Mouse (Mus musculus) embryonic facial prominence, embryonic 11.5 days (tissue): ENCODE results near the gene Cenpq. TPM values are rescaled to one million over a fixed set of nuclear protein-coding genes. Genes with fewer than 3 reads are reported as not detected.

Experiments used
- ATAC-seq: fragments of 200-750 bp; cut with Nextera tagmentation; replicated peaks from 2 replicates; pipeline ENCODE4 v1.8.0; 2017; ENCODE audit warnings: low read depth; ENCODE audit not compliant: insufficient number of reproducible peaks, low FRiP score, low TSS enrichment
- DNase-seq: peaks from one replicate; pipeline ENCODE4 v3.0.0-alpha.2; 2015; ENCODE audit warnings: low spot score
- H3K27ac ChIP-seq: fragments of 300-500 bp; sonication (generic); replicated peaks from 2 replicates; pipeline ENCODE4 v1.5.1; 2014; ENCODE audit warnings: mild to moderate bottlenecking, low read depth, low read length, control low read depth
- H3K27me3 ChIP-seq: fragments of 300-500 bp; sonication (generic); 2 replicates; pipeline ENCODE4 v1.6.1; 2014; ENCODE audit warnings: mild to moderate bottlenecking, low read length, moderate library complexity, mixed read lengths; ENCODE audit not compliant: control insufficient read depth, insufficient read depth
- H3K36me3 ChIP-seq: fragments of 300-500 bp; sonication (generic); replicated peaks from 2 replicates; pipeline ENCODE4 v1.6.1; 2014; ENCODE audit warnings: low read depth, mild to moderate bottlenecking, low read length, moderate library complexity, mixed read lengths; ENCODE audit not compliant: control insufficient read depth, insufficient read depth
- H3K4me1 ChIP-seq: fragments of 300-500 bp; sonication (generic); 2 replicates; pipeline ENCODE4 v1.6.1; 2014; ENCODE audit warnings: low read length, mixed read lengths; ENCODE audit not compliant: control insufficient read depth, insufficient read depth
- H3K4me2 ChIP-seq: fragments of 300-500 bp; sonication (generic); 2 replicates; pipeline ENCODE4 v1.6.1; 2014; ENCODE audit warnings: low read depth, mild to moderate bottlenecking, control low read depth, low read length, moderate library complexity
- H3K4me3 ChIP-seq: fragments of 300-500 bp; sonication (generic); 2 replicates; pipeline ENCODE4 v1.5.1; 2014; ENCODE audit warnings: low read depth, low read length, control low read depth
- H3K9ac ChIP-seq: fragments of 300-500 bp; sonication (generic); replicated peaks from 2 replicates; pipeline ENCODE4 v1.6.1; 2014; ENCODE audit warnings: mild to moderate bottlenecking, control low read depth, low read length
- H3K9me3 ChIP-seq: fragments of 300-500 bp; sonication (generic); replicated peaks from 2 replicates; pipeline ENCODE4 v1.6.1; 2016; ENCODE audit warnings: mild to moderate bottlenecking, low read length, inconsistent platforms, mixed read lengths; ENCODE audit not compliant: control insufficient read depth
- WGBS: fragments of 180-500 bp; shearing (Covaris S2); extraction: QIAGEN DNeasy Blood & Tissue Kit; methylation state at CpG from one replicate; pipeline ENCODE4 v1.1.7; 2014; 5-methylcytosine and 5-hydroxymethylcytosine counted together
- polyA plus RNA-seq: library from polyadenylated mRNA; unstranded; fragments of >200 nt; fragmentation: Nextera tagmentation; extraction: Ambion mirVana; gene quantifications from 2 replicates; pipeline ENCODE4 v1.2.1, GENCODE M21; 2014

Gene Cenpq
- polyA plus RNA-seq, 1 experiment from 2014 or later, result 52.9 TPM

DNA sequence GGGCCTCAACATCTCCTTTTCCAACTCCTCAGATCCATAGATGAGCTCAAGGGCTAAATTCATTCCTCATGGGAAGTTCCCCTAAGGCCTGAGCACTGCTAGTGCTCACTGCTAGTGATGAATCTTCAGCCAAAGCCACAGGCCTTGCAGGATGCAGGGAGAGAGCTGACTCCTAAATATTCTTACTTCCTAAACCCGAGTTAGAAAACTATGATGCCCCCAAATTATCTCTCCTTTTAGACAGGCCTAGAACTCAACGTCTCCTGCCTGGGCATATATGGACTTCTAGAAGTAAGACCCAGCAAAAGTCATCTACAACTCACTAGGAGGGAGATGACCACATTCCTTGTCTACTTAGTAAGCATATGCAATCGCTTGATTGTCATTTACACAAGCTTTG lies 57.1 kb downstream of the Cenpq start:
- no peak overlapping the region for H3K4me2 ChIP-seq
- no peaks in the 10 kb centered on the region for H3K9me3 ChIP-seq
- H3K36me3 ChIP-seq, result no peaks in the 10 kb centered on the region
- H3K27me3 ChIP-seq, result no peaks in the 10 kb centered on the region
- H3K9ac ChIP-seq, result no peak overlapping the region
- no peak overlapping the region for H3K27ac ChIP-seq
- no peak for DNase-seq
- H3K4me1 ChIP-seq, result no peaks in the 10 kb centered on the region
- no peak for ATAC-seq
- WGBS, result 38% methylated on average over 3 of the region's 3 CpGs
- no peak overlapping the region for H3K4me3 ChIP-seq

DNA sequence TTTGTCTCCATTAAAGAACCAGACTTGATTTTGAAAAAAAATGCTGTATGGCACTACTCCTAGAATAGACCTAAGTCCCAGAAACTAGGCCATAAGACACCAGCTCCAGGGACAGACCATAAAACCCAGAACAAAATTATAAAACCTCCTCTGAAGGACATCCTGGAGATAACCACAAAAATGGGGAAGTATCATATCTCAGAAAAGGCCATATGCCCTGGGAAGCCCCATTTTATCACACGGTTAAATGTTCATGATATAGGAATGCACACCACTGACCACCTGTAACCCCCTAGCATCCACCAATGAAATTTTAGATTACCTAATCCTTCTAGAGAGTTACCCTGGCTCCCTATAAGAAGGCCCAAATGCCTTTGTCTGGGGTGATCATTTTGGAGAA lies 59.3 kb downstream of the Cenpq start:
- DNase-seq, result no peak
- no peaks in the 10 kb centered on the region for H3K36me3 ChIP-seq

DNA sequence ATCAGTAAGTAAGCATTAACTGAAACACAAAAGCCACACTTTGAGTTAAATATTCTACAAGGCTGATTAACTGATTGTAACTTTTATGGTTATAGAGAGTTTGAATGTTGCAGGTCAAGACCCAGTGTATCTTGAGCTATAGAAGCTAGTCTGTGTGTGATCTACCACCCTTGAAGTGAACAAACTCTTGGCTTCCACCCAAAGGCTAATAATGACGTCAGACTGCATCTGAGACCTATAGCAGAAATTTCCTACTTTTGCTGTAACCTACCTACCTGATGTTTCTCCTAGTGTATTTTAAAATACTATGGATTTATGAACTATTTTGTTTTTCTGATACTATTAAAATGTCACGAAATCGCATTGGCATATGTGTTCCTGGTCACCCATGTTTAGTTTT lies 60.1 kb downstream of the Cenpq start:
- H3K27me3 ChIP-seq, result no peaks in the 10 kb centered on the region
- DNase-seq (no peak), ATAC-seq (no peak)
- H3K9ac ChIP-seq, result no peak overlapping the region
- 89% methylated on average over 3 of the region's 3 CpGs for WGBS
- no peaks in the 10 kb centered on the region for H3K4me1 ChIP-seq
- H3K36me3 ChIP-seq, result no peaks in the 10 kb centered on the region
- H3K4me2 ChIP-seq, result no peak overlapping the region
- no peaks in the 10 kb centered on the region for H3K9me3 ChIP-seq
- no peak overlapping the region for H3K27ac ChIP-seq
- H3K4me3 ChIP-seq, result no peak overlapping the region

More for the DNA sequence above, 59.3 kb downstream of the Cenpq start:
- H3K4me3 ChIP-seq, result no peak overlapping the region
- no peak overlapping the region for H3K9ac ChIP-seq
- no peaks in the 10 kb centered on the region for H3K27me3 ChIP-seq
- ATAC-seq, result no peak
- H3K27ac ChIP-seq, result no peak overlapping the region
- no peaks in the 10 kb centered on the region for H3K9me3 ChIP-seq
- 94% methylated on average over 1 of the region's 1 CpGs for WGBS
- H3K4me2 ChIP-seq, result no peak overlapping the region
- no peaks in the 10 kb centered on the region for H3K4me1 ChIP-seq

DNA sequence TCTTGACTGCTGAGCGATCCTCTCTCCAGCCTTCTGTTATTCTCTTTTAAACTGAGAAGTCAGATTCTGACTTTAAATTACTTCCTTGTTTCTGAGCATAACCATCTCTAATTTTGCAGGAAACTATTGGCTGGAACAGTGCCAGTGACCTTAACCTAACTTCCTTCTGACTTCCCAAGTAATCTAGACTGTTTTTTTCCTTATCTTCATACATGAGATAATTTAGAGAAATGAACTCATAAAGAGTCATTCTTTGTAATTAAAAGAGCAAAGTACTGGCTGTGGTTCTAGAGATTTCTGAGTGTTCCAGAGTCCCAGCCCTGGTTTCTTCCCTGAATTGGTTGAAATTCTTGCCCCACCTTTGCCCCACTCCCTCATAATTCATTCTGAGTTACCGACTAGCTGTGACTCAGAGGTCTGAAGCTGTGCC lies 61.2 kb downstream of the Cenpq start:
- H3K4me3 ChIP-seq, result no peak overlapping the region
- H3K27me3 ChIP-seq, result no peaks in the 10 kb centered on the region
- no peak overlapping the region for H3K27ac ChIP-seq
- H3K4me2 ChIP-seq, result no peak overlapping the region
- no peaks in the 10 kb centered on the region for H3K9me3 ChIP-seq
- H3K9ac ChIP-seq, result no peak overlapping the region
- H3K36me3 ChIP-seq, result no peaks in the 10 kb centered on the region
- no peak for DNase-seq
- H3K4me1 ChIP-seq, result no peaks in the 10 kb centered on the region
- no peak for ATAC-seq
- 53% methylated on average over 2 of the region's 2 CpGs for WGBS

Other genes with a start within 250 kb of the Cenpq start
- not detected in 2 replicates for gene Esp1, start 207.9 kb downstream of the Cenpq start, polyA plus RNA-seq
- not detected in 2 replicates for gene Crisp2, start 128.0 kb downstream of the Cenpq start, polyA plus RNA-seq
- 6.5 and 6.7 TPM in 2 replicates for gene Rhag, start 123.9 kb downstream of the Cenpq start, polyA plus RNA-seq
- gene 9130008F23Rik, start 54.5 kb downstream of the Cenpq start, polyA plus RNA-seq, result 0.70 and 1.2 TPM in 2 replicates
- 0.21 and 0.79 TPM in 2 replicates for gene Glyatl3, start 20.7 kb downstream of the Cenpq start, polyA plus RNA-seq
- gene Mut, start 362 bp downstream of the Cenpq start, polyA plus RNA-seq, result 37.5 and 38.0 TPM in 2 replicates